Mouse (Mus musculus): ENCODE data around the gene Auts2. TPM values are rescaled to one million over a fixed set of nuclear protein-coding genes. Genes with fewer than 3 reads are reported as not detected.

Gene Auts2
- total and polyA plus RNA-seq, 3 experiments, result not detected

DNA sequence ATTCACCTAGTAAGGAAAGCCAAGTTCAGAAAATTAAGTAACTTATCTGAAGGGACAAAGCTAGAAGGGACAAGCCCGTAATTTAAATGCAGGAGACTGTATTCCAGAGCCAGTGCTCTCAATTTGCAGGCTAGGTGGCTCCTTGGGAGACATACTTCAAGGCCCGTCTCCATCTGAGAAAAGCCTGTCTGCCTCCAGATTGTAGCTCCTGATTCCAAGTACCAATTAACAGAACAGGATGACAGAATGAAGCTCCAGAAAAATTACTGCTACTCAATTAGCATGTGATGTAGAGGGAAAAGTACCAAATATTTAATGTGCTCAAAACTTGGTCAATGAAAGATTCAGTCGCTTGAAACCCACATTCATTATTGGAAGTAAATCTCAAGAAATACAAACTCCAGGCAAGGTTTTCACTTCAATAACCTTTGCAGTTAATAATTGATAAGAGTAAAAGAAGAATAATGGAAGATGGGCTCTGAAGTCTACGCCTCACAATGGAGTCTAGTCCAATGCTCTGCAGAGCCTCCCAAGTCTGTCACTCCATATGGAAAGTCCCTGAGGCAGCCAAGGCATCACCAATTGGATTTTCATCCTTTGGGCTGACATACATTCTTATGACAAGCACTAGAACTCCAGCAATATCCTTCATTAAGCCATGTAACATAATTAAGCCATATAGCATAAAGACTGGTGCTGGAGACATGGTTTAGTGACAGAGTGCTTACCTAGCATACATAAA is 97.8 kb downstream of the Auts2 start:
- H3K4me3 ChIP-seq (replicated peaks in 1 of 3; ENCODE audit: low read depth in 2 of 3, low read length in 2 of 3, poor library complexity in 1 of 3), result no peak overlapping the region
- no peaks in the 10 kb centered on the region for H3K36me3 ChIP-seq (replicated peaks in 1 of 2; ENCODE audit: control insufficient read depth in 1 of 2, insufficient read depth in 1 of 2, low read length in 1 of 2)
- no peak overlapping the region for H3K4me2 ChIP-seq (ENCODE audit: insufficient read depth, low read depth, poor library complexity, severe bottlenecking)
- H3K9ac ChIP-seq (ENCODE audit: insufficient read depth, low read depth), result no peak overlapping the region
- TF ChIP-seq ZC3H11A (IDR thresholded peaks at IDR 0.05; ENCODE audit: low read depth, low read length) (no peak), ETS1 (conservative IDR thresholded peaks at IDR 0.05; ENCODE audit: low read depth, low read length) (no peak)
- H3K27me3 ChIP-seq (replicated peaks), result no peaks in the 10 kb centered on the region
- in situ Hi-C loops (cut with MboI; ENCODE audit: low pct_ligation_motif_present, low pct_unique_long_range_greater_than_20kb, low sequenced_read_pairs), result no loop called here
- no peak overlapping the region for H3K27ac ChIP-seq (ENCODE audit: insufficient read depth, low read depth)
- no peaks in the 10 kb centered on the region for H3K79me2 ChIP-seq (replicated peaks; ENCODE audit: control insufficient read depth, extremely low read depth, insufficient read depth, poor library complexity, severe bottlenecking)
- peaks cover 57% of the 10 kb centered on the region for H3K9me3 ChIP-seq (replicated peaks; ENCODE audit: low read length)
- no peaks in the 10 kb centered on the region for H3K4me1 ChIP-seq (ENCODE audit: control insufficient read depth in 1 of 2, insufficient read depth in 2 of 2)
- dilution Hi-C loops (cut with MboI; ENCODE audit: extremely low pct_ligation_motif_present, extremely low pct_unique_long_range_greater_than_20kb, low sequenced_read_pairs), result no loop called here
- DNase-seq (ENCODE audit: extremely low read depth), result no peak

DNA sequence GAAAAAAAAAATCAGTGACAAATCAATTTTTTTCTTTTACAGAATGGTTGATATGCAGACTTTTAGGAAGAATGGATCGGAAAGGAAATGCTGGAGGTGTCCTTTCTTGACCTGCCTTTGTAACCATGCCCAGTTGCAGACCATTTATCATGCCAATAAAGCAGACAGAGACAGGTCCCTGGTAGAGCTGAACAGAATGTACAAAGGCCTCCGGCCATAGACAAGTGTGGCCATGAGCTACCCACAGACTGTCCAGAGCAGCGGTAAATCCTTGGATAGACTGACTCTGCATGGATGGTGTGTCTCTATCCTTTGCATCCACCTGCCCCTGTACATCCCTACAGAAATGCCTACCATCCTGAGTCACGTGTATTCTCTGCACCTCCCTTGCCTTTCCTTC is 100.2 kb downstream of the Auts2 start:
- Histone ChIP-seq H3K4me1 (ENCODE audit: control insufficient read depth in 1 of 2, insufficient read depth in 2 of 2) (no peaks in the 10 kb centered on the region), H3K36me3 (replicated peaks in 1 of 2; ENCODE audit: control insufficient read depth in 1 of 2, insufficient read depth in 1 of 2, low read length in 1 of 2) (no peaks in the 10 kb centered on the region), H3K79me2 (replicated peaks; ENCODE audit: control insufficient read depth, extremely low read depth, insufficient read depth, poor library complexity, severe bottlenecking) (no peaks in the 10 kb centered on the region), H3K27ac (ENCODE audit: insufficient read depth, low read depth) (no peak overlapping the region), H3K27me3 (replicated peaks) (no peaks in the 10 kb centered on the region), H3K9ac (ENCODE audit: insufficient read depth, low read depth) (no peak overlapping the region), H3K4me3 (replicated peaks in 1 of 3; ENCODE audit: low read depth in 2 of 3, low read length in 2 of 3, poor library complexity in 1 of 3) (no peak overlapping the region), H3K9me3 (replicated peaks; ENCODE audit: low read length) (peaks cover 58% of the 10 kb centered on the region), H3K4me2 (ENCODE audit: insufficient read depth, low read depth, poor library complexity, severe bottlenecking) (no peak overlapping the region)
- dilution Hi-C loops (cut with MboI; ENCODE audit: extremely low pct_ligation_motif_present, extremely low pct_unique_long_range_greater_than_20kb, low sequenced_read_pairs) (no loop called here), in situ Hi-C loops (cut with MboI; ENCODE audit: low pct_ligation_motif_present, low pct_unique_long_range_greater_than_20kb, low sequenced_read_pairs) (no loop called here)
- no peak for DNase-seq (ENCODE audit: extremely low read depth)
- TF ChIP-seq NRF1 (IDR thresholded peaks at IDR 0.05; ENCODE audit: low read depth, low read length), result no peak
- no peak for TF ChIP-seq MAZ (IDR thresholded peaks at IDR 0.05; ENCODE audit: low read depth, low read length)
- no peak for TF ChIP-seq MAFK (IDR thresholded peaks at IDR 0.05; ENCODE audit: insufficient replicate concordance, low read length)
- no peak for TF ChIP-seq CHD1 (IDR thresholded peaks at IDR 0.05; ENCODE audit: low read depth, low read length)
- no peak for TF ChIP-seq MEF2A (IDR thresholded peaks at IDR 0.05; ENCODE audit: borderline replicate concordance, low read depth, low read length)
- TF ChIP-seq NELFE (IDR thresholded peaks at IDR 0.05; ENCODE audit: low read depth, low read length), result no peak
- no peak for TF ChIP-seq GABPA (IDR thresholded peaks at IDR 0.05; ENCODE audit: insufficient replicate concordance, low read depth, low read length)
- no peak for TF ChIP-seq SMC3 (IDR thresholded peaks at IDR 0.05; ENCODE audit: low read depth, low read length)
- TF ChIP-seq TCF12 (IDR thresholded peaks at IDR 0.05; ENCODE audit: low read depth, low read length), result no peak
- no peak for TF ChIP-seq POLR2A (IDR thresholded peaks at IDR 0.05; ENCODE audit: low read depth, low read length)
- no peak for TF ChIP-seq CHD2 (IDR thresholded peaks at IDR 0.05; ENCODE audit: low read length)
- TF ChIP-seq TBP (conservative IDR thresholded peaks at IDR 0.05; ENCODE audit: low read depth, low read length), result no peak
- TF ChIP-seq ZC3H11A (IDR thresholded peaks at IDR 0.05; ENCODE audit: low read depth, low read length), result no peak
- no peak for TF ChIP-seq RAD21 (IDR thresholded peaks at IDR 0.05; ENCODE audit: low read depth, low read length)
- TF ChIP-seq JUND (conservative IDR thresholded peaks at IDR 0.05; ENCODE audit: low read depth, low read length), result no peak
- TF ChIP-seq ZKSCAN1 (IDR thresholded peaks at IDR 0.05; ENCODE audit: borderline replicate concordance, low read depth, low read length), result no peak
- no peak for TF ChIP-seq MYC (IDR thresholded peaks at IDR 0.05; ENCODE audit: low read depth, low read length)
- no peak for TF ChIP-seq USF2 (conservative IDR thresholded peaks at IDR 0.05; ENCODE audit: low read depth, low read length)
- no peak for TF ChIP-seq BHLHE40 (IDR thresholded peaks at IDR 0.05; ENCODE audit: low read depth, low read length)
- no peak for TF ChIP-seq SIN3A (IDR thresholded peaks at IDR 0.05; ENCODE audit: low read length)

Measured in CH12.LX (cell line).